Mouse (Mus musculus) embryonic facial prominence, embryonic 15.5 days (tissue): ENCODE results near the gene 1700029J07Rik. TPM values are rescaled to one million over a fixed set of nuclear protein-coding genes. Genes with fewer than 3 reads are reported as not detected.

Source experiments
- ATAC-seq: fragments of 200-750 bp; cut with Nextera tagmentation; 2 replicates; pipeline ENCODE4 v1.8.0; 2017; ENCODE audit warnings: low read depth, moderate TSS enrichment; ENCODE audit not compliant: insufficient number of reproducible peaks, low FRiP score, low TSS enrichment
- H3K27ac ChIP-seq: fragments of 300-500 bp; sonication (generic); replicated peaks from 2 replicates; pipeline ENCODE4 v1.5.1; 2015; ENCODE audit warnings: mild to moderate bottlenecking, inconsistent platforms
- H3K27me3 ChIP-seq: fragments of 300-500 bp; sonication (generic); 2 replicates; pipeline ENCODE4 v1.6.1; 2015; ENCODE audit warnings: inconsistent platforms
- H3K36me3 ChIP-seq: fragments of 300-500 bp; sonication (generic); 2 replicates; pipeline ENCODE4 v1.6.1; 2015; ENCODE audit warnings: mild to moderate bottlenecking, inconsistent platforms
- H3K4me1 ChIP-seq: fragments of 300-500 bp; sonication (generic); 2 replicates; pipeline ENCODE4 v1.6.1; 2015; ENCODE audit warnings: inconsistent platforms
- H3K4me2 ChIP-seq: fragments of 300-500 bp; sonication (generic); replicated peaks from 2 replicates; pipeline ENCODE4 v1.6.1; 2015; ENCODE audit warnings: mild to moderate bottlenecking, inconsistent platforms
- H3K4me3 ChIP-seq: fragments of 300-500 bp; sonication (generic); replicated peaks from 2 replicates; pipeline ENCODE4 v1.5.1; 2015; ENCODE audit warnings: mild to moderate bottlenecking, inconsistent platforms
- H3K9ac ChIP-seq: fragments of 300-500 bp; sonication (generic); 2 replicates; pipeline ENCODE4 v1.6.1; 2015; ENCODE audit warnings: inconsistent platforms
- H3K9me3 ChIP-seq: fragments of 300-500 bp; sonication (generic); replicated peaks from 2 replicates; pipeline ENCODE4 v1.6.1; 2016; ENCODE audit warnings: inconsistent platforms
- WGBS: fragments of 180-500 bp; shearing (Covaris S2); methylation state at CpG from one replicate; pipeline ENCODE4 v1.1.7; 2015; 5-methylcytosine and 5-hydroxymethylcytosine counted together
- polyA plus RNA-seq: library from polyadenylated mRNA; unstranded; fragments of >200 nt; fragmentation: Nextera tagmentation; extraction: Ambion mirVana; gene quantifications from 2 replicates; pipeline ENCODE4 v1.2.1, GENCODE M21; 2015

Gene 1700029J07Rik
- 9.2 and 11.0 TPM in 2 replicates for polyA plus RNA-seq

DNA sequence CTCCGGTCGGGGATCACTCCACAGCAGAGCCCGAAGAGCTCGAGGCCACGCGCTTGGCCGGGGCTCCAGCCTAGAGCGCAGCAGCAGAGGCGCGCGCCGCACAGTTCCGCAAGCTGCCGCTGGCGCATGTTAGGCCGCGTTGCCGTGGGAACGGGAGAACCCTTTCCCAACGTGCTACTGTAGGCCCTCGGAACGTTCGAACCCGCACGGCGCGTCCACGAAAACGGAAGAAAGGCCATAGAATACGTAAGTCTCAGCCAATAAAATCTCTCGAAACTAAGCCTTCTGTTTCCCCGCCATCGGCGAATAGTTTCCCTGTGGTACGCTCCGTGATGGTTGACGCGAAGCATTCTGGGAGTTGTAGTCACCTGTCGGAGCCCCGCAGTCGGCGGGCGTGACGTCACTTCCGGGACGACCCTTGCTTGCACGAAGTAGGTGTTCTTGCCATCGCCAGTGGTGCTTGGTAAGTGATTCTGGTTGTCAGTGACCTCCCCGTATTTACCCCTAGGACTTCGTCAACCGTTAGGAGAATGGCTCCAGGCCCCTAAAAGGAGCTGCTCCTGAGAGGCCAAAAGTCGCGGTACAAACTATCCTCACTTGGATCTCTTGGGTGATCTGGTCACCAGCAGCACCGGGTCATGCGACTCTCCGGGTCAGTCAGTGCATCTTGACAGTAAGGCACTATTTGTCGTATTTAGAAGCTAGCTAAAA, at the start of gene 1700029J07Rik, which contains the start of gene Ufsp2:
Gene 1700029J07Rik (minus strand): TSS at position 127 of the 711 bp plus-strand sequence.
Gene Ufsp2 (plus strand): TSS at position 403 of the 711 bp plus-strand sequence.
- peak; percentile 97 for ATAC-seq
- peak within 1 kb of the TSS; percentile 48 for H3K9ac ChIP-seq
- H3K27ac ChIP-seq: peak within 1 kb of the TSS; percentile 94
- H3K4me1 ChIP-seq: peaks cover 12% of the 10 kb centered on the region
- H3K4me2 ChIP-seq: peak within 1 kb of the TSS; percentile 65
- H3K9me3 ChIP-seq: no peaks in the 10 kb centered on the region
- H3K36me3 ChIP-seq: peaks cover 24% of the 10 kb centered on the region
- WGBS: under 1% methylated on average over 57 of the region's 57 CpGs
- no peaks in the 10 kb centered on the region for H3K27me3 ChIP-seq
- H3K4me3 ChIP-seq: peak within 1 kb of the TSS; percentile 69

DNA sequence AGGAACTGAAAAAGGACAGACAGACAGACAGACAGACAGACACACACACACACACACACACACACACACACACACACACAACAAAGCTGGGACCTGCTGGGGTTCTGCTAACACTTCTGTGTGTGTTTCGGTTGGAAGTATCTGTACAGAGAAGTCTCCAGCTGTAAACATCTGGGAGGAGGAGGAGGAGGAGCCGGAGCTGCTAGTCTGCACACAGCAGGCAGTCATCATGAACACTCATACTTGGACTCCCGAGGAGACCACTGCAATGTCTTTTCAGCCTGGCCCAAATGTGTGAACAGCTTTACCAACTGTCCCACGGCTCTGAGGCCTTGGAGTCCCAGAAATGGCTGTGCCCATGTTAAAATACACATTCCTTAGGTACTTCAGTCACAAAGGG, 49.3 kb upstream of the 1700029J07Rik start:
- Histone ChIP-seq H3K4me3 (no peak overlapping the region), H3K27me3 (no peaks in the 10 kb centered on the region), H3K27ac (no peak overlapping the region), H3K9me3 (no peaks in the 10 kb centered on the region), H3K36me3 (no peaks in the 10 kb centered on the region), H3K4me1 (no peaks in the 10 kb centered on the region), H3K9ac (no peak overlapping the region), H3K4me2 (no peak overlapping the region)
- 51% methylated on average over 4 of the region's 4 CpGs for WGBS
- no peak for ATAC-seq

DNA sequence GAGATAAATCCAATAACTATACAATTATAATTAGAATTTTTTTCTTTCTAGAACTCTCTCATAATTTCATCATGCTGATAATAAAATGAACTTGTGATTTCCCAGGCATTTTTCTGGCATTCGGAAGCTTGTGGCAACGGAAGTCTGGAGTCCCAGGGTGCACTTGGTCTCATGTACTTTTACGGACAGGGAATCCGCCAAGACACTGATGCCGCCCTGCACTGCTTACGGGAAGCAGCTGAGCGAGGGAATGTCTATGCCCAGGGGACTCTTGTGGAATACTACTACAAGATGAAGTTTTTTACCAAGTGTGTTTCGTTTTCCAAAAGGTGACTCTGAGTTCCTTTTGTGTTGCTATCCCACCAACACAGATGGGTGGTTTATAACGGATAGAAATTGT, 47.7 kb upstream of the 1700029J07Rik start:
- H3K4me2 ChIP-seq: no peak overlapping the region
- no peak overlapping the region for H3K9ac ChIP-seq
- ATAC-seq: no peak
- no peaks in the 10 kb centered on the region for H3K36me3 ChIP-seq
- no peaks in the 10 kb centered on the region for H3K4me1 ChIP-seq
- no peak overlapping the region for H3K4me3 ChIP-seq
- H3K27me3 ChIP-seq: no peaks in the 10 kb centered on the region
- 82% methylated on average over 9 of the region's 9 CpGs for WGBS
- H3K27ac ChIP-seq: no peak overlapping the region
- no peaks in the 10 kb centered on the region for H3K9me3 ChIP-seq

DNA sequence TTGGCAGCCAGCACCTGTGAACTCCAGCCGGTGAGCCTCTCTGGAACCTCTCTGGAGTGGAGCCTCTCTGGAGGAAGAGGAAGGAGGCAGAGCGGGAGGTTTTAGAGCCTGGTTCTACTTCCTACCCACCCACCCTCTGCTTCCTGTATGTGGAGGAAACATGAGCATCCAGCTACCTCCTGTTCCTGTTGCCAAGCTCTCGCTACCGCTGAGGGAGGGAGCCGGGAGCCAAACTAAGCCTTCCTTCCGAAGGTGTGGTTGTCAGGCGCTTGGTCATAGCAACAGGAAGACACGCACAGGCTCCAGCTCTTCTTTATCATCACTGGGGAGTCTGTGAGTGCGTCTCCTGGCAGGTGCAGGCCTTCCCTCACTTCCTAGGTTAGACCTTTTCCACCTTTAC, 47.2 kb upstream of the 1700029J07Rik start:
- no peak overlapping the region for H3K27ac ChIP-seq
- no peaks in the 10 kb centered on the region for H3K4me1 ChIP-seq
- no peak overlapping the region for H3K4me2 ChIP-seq
- WGBS: 90% methylated on average over 9 of the region's 9 CpGs
- no peak for ATAC-seq
- H3K27me3 ChIP-seq: no peaks in the 10 kb centered on the region
- H3K36me3 ChIP-seq: no peaks in the 10 kb centered on the region
- H3K9ac ChIP-seq: no peak overlapping the region
- no peaks in the 10 kb centered on the region for H3K9me3 ChIP-seq
- H3K4me3 ChIP-seq: no peak overlapping the region

DNA sequence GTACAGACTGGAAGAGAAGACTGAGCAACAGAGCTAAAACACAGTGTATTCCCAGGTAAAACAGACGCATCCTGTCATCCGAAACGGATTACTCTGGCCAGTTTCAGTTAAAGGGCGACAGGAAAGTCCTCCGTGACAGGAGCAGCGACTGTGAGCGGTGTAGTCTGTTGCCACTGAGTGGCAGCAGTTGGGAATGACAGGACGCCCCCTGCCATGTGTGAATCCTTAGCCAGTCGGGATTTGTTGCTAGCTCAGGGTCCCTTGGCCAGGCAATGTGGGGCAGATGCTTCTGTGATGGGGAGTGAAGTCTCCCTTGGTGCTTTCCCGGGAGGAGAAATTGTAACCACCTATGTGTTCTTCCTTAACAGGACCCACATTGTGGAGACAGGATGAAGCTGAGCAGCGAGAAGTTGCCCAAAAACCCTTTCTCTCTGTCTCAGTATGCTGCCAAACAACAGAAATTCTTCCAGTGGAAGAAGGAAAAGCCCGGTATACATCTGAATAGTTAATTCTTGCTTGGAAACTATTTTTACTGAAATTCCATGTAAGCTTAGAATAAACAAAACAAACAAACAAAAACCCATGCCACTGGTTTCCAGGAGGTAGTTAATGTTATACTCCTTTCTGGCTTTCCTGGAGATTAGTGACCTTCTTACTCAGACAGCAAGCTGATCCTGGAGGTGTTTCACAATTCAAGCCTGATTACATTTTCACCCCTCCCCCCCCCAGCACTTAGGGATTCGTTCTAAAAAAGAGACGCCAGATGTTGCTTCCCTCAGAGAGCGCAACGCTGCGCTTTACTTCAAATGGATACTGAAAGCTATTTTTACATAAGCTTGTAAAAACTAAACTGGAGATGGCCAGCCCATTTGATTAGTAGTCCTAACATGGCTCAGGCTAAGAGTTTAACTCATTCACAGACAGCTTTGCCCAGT, 36.0 kb upstream of the 1700029J07Rik start:
- H3K9me3 ChIP-seq: no peaks in the 10 kb centered on the region
- peaks cover 12% of the 10 kb centered on the region for H3K4me1 ChIP-seq
- peak overlapping the region; percentile 65 for H3K27ac ChIP-seq
- peak; percentile 39; the same call in 1 of the 2 replicates for ATAC-seq
- no peak overlapping the region for H3K9ac ChIP-seq
- peak overlapping the region; percentile 22 for H3K4me3 ChIP-seq
- peak overlapping the region; percentile 46 for H3K4me2 ChIP-seq
- H3K27me3 ChIP-seq: no peaks in the 10 kb centered on the region
- no peaks in the 10 kb centered on the region for H3K36me3 ChIP-seq
- WGBS: 7% methylated on average over 17 of the region's 17 CpGs

DNA sequence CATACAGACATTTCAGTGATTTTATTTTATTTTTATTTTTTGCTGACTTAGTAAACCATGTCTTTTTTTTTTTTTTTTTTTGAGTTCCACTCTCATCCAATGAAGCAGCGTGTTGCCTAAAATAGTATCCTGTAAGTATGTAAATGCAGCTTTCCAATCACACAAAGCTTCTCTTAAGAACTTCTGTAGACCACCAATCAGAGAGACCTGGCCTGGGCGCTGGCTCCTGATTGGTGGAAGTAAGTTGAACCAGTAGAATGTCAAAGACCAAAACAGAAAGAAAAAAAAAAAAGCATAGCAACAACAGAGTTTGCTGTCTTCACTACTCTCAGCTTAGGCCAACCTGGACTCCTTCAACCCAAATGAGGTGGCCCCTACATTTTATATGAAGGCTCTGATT, 35.3 kb upstream of the 1700029J07Rik start:
- no peak for ATAC-seq

DNA sequence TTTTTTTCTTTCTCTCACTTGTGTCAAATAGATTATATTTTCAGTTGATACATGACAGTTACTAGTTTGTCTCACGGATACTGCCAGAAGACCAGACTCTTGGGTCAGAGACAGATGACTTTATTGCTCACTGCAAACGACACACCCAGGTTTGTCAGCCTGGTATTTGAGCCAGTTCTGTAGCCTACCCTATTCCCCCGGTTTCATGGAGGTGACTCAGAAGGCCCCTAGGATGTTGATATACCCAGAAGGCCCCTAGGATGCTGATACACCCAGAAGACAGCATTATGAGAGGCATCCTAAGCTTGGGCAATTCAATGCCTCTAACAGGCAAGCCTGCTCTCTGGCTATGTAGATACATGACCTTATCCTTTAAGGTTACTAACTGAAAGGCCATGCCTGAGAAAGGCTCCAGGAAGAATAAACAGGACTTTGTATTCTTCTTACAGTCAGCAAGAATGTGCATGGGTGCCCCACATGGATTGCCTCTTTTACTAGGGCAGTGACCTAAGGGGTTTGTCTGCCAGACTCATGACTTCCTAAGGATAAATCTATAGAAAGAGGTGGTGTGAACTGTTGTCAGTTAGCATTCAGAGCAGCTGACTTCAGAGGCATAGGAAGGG, 32.1 kb upstream of the 1700029J07Rik start:
- no peaks in the 10 kb centered on the region for H3K36me3 ChIP-seq
- no peak overlapping the region for H3K4me2 ChIP-seq
- no peaks in the 10 kb centered on the region for H3K9me3 ChIP-seq
- H3K27me3 ChIP-seq: no peaks in the 10 kb centered on the region
- no peak for ATAC-seq
- no peak overlapping the region for H3K4me3 ChIP-seq
- no peak overlapping the region for H3K27ac ChIP-seq
- peaks cover 12% of the 10 kb centered on the region for H3K4me1 ChIP-seq
- 71% methylated on average over 3 of the region's 3 CpGs for whole genome bisulfite sequencing
- H3K9ac ChIP-seq: no peak overlapping the region

More for the DNA sequence above, 35.3 kb upstream of the 1700029J07Rik start:
- Histone ChIP-seq H3K27me3 (no peaks in the 10 kb centered on the region), H3K9ac (no peak overlapping the region), H3K36me3 (no peaks in the 10 kb centered on the region), H3K4me3 (peak overlapping the region; percentile 22), H3K4me1 (peaks cover 12% of the 10 kb centered on the region), H3K4me2 (peak overlapping the region; percentile 46), H3K9me3 (no peaks in the 10 kb centered on the region), H3K27ac (peak overlapping the region; percentile 65)
- WGBS: 51% methylated on average over 2 of the region's 2 CpGs

DNA sequence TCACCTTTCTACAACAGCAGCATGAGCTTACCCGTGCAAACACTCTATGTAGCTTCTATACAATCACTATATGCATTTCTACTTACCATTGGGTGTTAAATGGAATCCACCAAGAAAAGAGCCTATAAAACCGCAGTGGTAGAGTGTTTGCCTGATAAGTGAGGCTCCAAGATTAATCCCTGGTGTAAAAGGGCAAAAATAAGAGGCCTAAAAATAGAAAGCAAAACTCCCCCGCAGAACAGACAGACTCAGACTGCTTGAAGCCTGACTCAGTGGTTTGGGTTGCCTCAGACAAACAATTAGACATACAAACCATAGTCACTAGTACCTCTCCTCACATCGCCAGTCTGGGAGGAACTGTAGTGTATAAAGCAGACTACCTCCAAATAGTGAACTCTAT, 30.5 kb upstream of the 1700029J07Rik start, which contains the start of gene Ankrd37:
Gene Ankrd37 (minus strand): TSS at position 112 of the 400 bp plus-strand sequence.
- no peak within 1 kb of the TSS for H3K4me2 ChIP-seq
- no peak within 1 kb of the TSS for H3K4me3 ChIP-seq
- no peak for ATAC-seq
- no peak within 1 kb of the TSS for H3K27ac ChIP-seq
- 67% methylated on average over 4 of the region's 4 CpGs for WGBS
- no peaks in the 10 kb centered on the region for H3K27me3 ChIP-seq
- H3K4me1 ChIP-seq: peaks cover 3% of the 10 kb centered on the region
- H3K9ac ChIP-seq: no peak within 1 kb of the TSS
- no peaks in the 10 kb centered on the region for H3K36me3 ChIP-seq
- H3K9me3 ChIP-seq: no peaks in the 10 kb centered on the region

DNA sequence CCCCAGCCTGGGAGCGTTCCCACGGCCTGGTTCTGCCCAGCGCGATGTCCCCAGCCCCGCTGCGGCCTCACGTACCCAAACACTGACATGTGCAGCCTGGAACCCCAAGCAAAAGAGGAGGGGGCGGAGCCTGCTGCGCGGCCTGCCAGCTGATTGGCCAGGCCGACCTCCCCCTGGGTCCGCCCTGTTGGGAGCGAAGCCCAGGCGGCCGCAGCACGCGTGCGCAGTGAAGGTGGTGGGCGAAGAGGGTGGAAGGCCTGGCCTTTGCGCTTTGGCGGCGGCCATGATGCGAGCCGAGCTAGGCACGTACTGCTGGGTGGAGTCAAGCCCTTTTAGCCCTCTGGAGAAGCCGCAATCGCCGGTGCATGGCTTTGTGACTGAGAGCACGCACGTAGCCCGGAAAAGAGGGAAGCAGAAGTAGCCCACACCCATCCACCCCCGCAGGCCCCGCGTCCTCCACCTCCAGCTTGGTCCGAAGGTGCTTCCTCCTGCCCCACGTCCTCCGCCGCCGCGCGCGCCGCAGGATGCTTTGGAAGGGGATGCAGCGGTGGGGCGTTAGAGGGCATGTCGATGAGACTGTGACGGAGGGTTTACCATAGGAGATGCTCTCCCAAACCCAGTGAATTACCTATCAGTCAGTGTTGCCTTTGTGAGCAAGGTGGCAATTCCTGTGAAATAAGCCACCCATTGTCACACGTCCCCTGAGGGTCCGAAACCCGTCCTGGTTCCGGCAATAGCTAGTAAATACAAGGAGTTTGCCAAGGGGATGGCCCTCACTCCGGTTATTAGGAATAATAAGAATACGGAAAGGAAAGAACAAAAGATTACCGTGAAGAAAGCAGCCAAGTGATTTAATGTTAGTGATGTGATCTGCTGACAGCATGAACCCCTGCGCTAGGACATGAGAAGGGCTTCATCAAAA, 25.0 kb upstream of the 1700029J07Rik start:
- Histone ChIP-seq H3K4me3 (peak overlapping the region; percentile 56), H3K27me3 (no peaks in the 10 kb centered on the region), H3K9me3 (no peaks in the 10 kb centered on the region), H3K36me3 (peaks cover 21% of the 10 kb centered on the region), H3K27ac (peak overlapping the region; percentile 97), H3K9ac (peak overlapping the region; percentile 67), H3K4me1 (peaks cover 4% of the 10 kb centered on the region; the same call in 1 of the 2 replicates), H3K4me2 (peak overlapping the region; percentile 78)
- peak; percentile 100 for ATAC-seq
- WGBS: 4% methylated on average over 55 of the region's 55 CpGs

DNA sequence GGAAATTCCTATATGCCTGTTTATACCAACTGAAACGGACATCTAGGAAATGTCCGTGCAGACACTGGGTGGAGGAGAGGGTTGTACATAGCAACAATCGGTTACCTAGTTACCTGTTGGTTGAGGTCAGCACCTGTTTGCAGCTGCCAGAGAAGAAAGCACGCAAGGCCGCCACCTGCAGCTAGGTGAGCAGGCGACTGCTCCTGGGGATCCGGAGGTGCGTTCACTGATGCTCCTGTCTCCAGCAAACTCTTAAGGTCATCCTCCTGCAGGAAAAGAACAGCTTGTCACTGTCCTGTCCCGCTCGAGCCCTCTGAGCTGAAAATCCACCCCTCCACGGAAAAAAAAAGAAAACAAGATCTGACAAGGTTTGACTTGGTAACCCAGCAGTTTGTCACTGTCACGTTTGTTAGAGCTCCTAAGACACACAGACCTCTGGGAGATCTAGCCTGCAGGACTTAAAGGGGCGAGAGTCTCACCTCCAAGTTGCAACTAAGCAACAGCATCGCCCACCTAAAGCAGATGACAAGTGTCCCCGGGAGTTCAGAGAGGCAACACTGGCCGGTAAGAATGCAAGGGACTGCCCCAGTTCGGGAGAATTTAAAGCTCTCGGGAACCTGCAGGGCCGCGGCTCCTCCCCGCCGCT, 24.2 kb upstream of the 1700029J07Rik start, which contains the start of gene Lrp2bp:
Gene Lrp2bp (plus strand): TSS at position 166 of the 646 bp plus-strand sequence.
- H3K4me2 ChIP-seq: peak within 1 kb of the TSS; percentile 78
- peak within 1 kb of the TSS; percentile 56 for H3K4me3 ChIP-seq
- no peak for ATAC-seq
- H3K9ac ChIP-seq: peak within 1 kb of the TSS; percentile 67
- 2% methylated on average over 22 of the region's 22 CpGs for WGBS
- peak within 1 kb of the TSS; percentile 97 for H3K27ac ChIP-seq
- H3K9me3 ChIP-seq: no peaks in the 10 kb centered on the region
- H3K36me3 ChIP-seq: peaks cover 21% of the 10 kb centered on the region
- H3K4me1 ChIP-seq: peaks cover 4% of the 10 kb centered on the region; the same call in 1 of the 2 replicates
- no peaks in the 10 kb centered on the region for H3K27me3 ChIP-seq
